Mouse (Mus musculus): ENCODE data around the gene Itga6. TPM values are rescaled to one million over a fixed set of nuclear protein-coding genes. Genes with fewer than 3 reads are reported as not detected.

The Itga6 gene
- total RNA-seq (2023), result 208 TPM

DNA sequence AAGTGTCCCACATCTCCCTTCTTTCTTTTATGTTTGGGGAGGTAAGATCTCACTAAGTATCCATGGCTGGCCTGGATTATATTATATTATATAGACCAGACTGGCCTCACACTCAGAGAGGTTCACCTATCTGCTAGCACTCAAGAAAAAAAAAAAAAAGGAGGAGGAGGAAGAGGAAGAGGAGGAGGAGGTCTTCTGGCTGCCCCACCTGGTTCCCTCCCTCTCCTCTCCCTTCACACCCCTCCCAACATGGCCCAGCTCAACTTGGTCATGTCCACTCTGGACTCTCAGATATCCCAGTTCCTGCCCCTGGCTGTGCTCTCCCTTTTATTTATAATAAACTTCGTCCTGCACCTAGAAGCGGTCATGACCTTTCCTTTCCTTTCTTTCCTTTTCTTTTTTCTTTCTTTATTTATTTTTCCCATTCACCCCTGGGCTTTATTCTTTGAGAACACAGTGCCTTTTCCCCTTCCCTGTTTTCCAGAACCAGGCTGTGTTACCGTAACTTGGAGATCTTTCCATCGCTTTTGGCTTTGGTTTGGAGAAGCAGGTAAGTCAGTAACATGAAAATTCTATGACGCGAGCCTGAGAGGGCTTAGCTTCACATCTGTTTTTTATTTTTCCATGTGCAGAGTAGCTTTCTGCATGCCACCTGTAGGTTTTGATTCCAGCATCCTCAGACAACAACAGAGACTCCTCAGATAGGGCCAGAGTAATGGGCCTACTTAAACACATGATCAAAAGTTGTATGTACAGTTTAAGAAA is at the start of gene Itga6:
Itga6 (plus strand) TSS at position 7 of the 765 bp plus-strand sequence.

DNA sequence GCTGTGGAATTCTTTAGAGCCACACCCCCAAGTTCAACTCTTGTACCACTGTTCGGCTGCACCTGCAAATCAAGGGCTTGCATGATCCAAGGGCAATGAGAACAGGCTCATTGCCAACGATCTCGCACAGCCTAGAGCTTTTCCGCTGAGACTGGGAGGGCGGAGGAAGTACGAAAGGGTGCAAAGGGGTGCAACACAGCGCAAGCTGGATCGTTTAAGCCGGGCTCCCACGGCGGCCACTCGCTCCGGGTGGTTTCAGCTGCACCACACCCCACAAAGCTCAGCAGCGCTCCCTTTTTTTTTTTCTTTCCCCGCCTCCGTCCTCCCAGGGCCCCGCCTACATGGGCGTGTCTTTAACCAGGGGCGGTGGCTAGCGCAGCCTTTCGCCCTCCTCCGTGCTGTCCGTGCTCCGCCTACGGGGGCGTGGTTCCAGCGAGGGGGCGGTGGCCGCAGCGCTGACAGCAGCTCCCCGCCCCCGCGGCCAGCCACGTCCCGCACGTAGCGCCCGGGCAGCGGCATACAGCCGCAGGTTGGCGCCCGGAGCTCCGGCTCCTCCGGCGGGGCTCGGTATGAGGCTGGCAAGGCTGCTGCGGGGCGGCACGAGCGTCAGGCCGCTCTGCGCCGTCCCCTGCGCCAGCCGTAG is 127.5 kb downstream of the Itga6 start, which contains the start of gene Pdk1:
Pdk1 (plus strand) TSS at position 424 of the 643 bp plus-strand sequence.

Other genes with a start within 250 kb of the Itga6 start
- gene Dlx1, start 217.5 kb upstream of the Itga6 start, total RNA-seq (2023), result not detected
- not detected for gene Dlx2, start 198.9 kb upstream of the Itga6 start, total RNA-seq (2023)
- gene Pdk1, start 127.6 kb downstream of the Itga6 start, total RNA-seq (2023), result 87.9 TPM
- gene Rapgef4, start 235.6 kb downstream of the Itga6 start, total RNA-seq (2023), result 97.2 TPM